Mouse (Mus musculus): ENCODE results near the gene Cstl1. TPM values are rescaled to one million over a fixed set of nuclear protein-coding genes. Genes with fewer than 3 reads are reported as not detected.

Cstl1 gene
- total RNA-seq, 1 experiment from 2014 or later: not detected

DNA sequence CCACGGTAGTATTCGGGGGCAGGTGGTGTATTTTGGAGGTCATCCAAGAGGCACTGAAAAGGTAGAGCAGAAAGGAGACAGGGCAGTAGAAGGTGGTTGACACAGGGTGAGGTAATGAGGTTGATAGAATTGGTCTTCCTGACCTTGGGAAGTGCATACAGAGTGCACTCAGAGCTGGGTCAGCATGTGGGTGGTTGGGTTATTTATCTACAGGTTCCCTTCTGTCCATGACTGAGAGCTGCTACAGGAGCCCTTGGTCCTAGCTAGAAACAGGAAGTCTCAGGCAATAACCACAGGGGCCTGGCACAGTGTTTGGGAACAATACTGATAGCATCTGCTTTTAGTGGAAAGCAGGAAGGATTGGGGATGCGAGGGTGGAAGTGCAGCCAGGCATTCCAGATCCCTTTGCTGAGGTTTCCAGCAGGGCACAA lies 51.3 kb downstream of the Cstl1 start:
- no peak for ATAC-seq (replicated peaks; ENCODE audit: insufficient number of reproducible peaks, low FRiP score, low TSS enrichment, poor library complexity, severe bottlenecking)

Other genes starting within 250 kb of the Cstl1 start
- gene Nxt1, start 77.8 kb upstream of the Cstl1 start, total RNA-seq (2017): 17.6 to 24.0 TPM (median 23.1 TPM) in 3 replicates
- gene Gzf1, start 69.3 kb upstream of the Cstl1 start, total RNA-seq (2017): 24.9 to 31.9 TPM (median 29.6 TPM) in 3 replicates
- gene Napb, start 17.9 kb upstream of the Cstl1 start, total RNA-seq (2017): 0.32 to 0.78 TPM (median 0.57 TPM) in 3 replicates
- not detected in 3 replicates for gene Cst11, start 21.1 kb downstream of the Cstl1 start, total RNA-seq (2017)
- gene 8030411F24Rik, start 31.7 kb downstream of the Cstl1 start, total RNA-seq (2017): not detected in 3 replicates
- gene Cst12, start 39.0 kb downstream of the Cstl1 start, total RNA-seq (2017): not detected in 3 replicates
- 0.87 TPM in 1 of 3 replicates, not detected in the others for gene Cst8, start 48.4 kb downstream of the Cstl1 start, total RNA-seq (2017)
- 1.6 TPM in 1 of 3 replicates, not detected in the others for gene Cst13, start 69.7 kb downstream of the Cstl1 start, total RNA-seq (2017)
- not detected in 3 replicates for gene Cst9, start 84.8 kb downstream of the Cstl1 start, total RNA-seq (2017)
- not detected in 3 replicates for gene 9230104L09Rik, start 114.7 kb downstream of the Cstl1 start, total RNA-seq (2017)
- gene Cst3, start 125.3 kb downstream of the Cstl1 start, total RNA-seq (2017): 977 to 1,560 TPM (median 1,517 TPM) in 3 replicates